Comparison of ENCODE assay signal across 27 mouse cellular contexts in the genomic region with DNA sequence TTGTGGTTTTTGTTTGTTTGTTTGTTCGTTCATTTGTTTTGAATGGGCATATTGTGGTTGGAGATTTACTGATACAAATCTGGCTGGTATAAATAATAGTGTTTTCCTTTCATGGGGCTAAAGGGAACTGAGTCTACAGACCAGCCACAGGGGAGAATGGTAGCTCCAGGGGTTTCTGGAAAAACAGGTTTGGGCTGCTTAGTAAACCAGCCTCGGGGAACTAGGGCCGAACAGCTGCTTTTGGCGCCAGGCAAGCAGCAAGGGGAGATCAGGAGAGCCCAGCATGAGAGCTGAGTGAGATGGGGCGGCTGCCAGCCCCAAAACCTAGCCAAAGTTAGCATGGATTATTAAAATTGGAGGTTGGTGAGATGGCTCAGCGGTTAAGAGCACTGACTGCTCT.
DNase-seq lines count a peak whose midpoint lies in the region; ATAC-seq and TF ChIP-seq lines count a peak whose summit lies in the region.
"Had no signal": no experiment of that assay in that cellular context is flagged by ENCODE, and none has a peak within 500 bp of the region (broad histone marks: within the 10 kb centered on the region; RNA-seq: fewer than 3 reads in every experiment).

No protein-coding gene starts in this region.

- no peak for DNase-seq in kidney, adult 2 months
- peak; percentile 47 for DNase-seq in urinary bladder, postnatal 14 days (ENCODE audit: low spot score)
- no peak for DNase-seq in urinary bladder, postnatal 10 days (ENCODE audit: low spot score)
- DNase-seq in embryonic facial prominence, embryonic 14.5 days (ENCODE audit: low spot score): peak; percentile 79
- DNase-seq in retina, embryonic 14.5 days (ENCODE audit: low spot score): no peak
- no peak for DNase-seq in right cerebral cortex, adult 2 months (ENCODE audit: low spot score in 2 of 2)
- DNase-seq: adrenal gland, adult 8-10 months; cerebellum, adult 18-20 months; cerebellum, postnatal 14 days; gastrocnemius, postnatal 14 days; heart, adult 11 months; heart, postnatal 10 days; kidney, adult 8-10 months; kidney, postnatal 4 days; liver, embryonic 13.5 days; lung, adult 2 months; right cerebral cortex, postnatal 25 days; spleen, adult 18-20 months; thymus, adult 2 months; thymus, postnatal 4 days had no signal

- H3K36me3 ChIP-seq in kidney, embryonic 15.5 days: no peaks in the 10 kb centered on the region
- no peaks in the 10 kb centered on the region for H3K36me3 ChIP-seq in kidney, adult 2 months (ENCODE audit: control insufficient read depth, insufficient read depth, low read length)
- H3K36me3 ChIP-seq in embryonic facial prominence, embryonic 14.5 days (ENCODE audit: control insufficient read depth, insufficient read depth, low read length): no peaks in the 10 kb centered on the region
- H3K36me3 ChIP-seq: forebrain, embryonic 15.5 days; heart, embryonic 12.5 days; liver, embryonic 13.5 days; midbrain, embryonic 12.5 days had no signal

- H3K9me3 ChIP-seq in kidney, embryonic 15.5 days (replicated peaks): no peaks in the 10 kb centered on the region
- no peaks in the 10 kb centered on the region for H3K9me3 ChIP-seq in embryonic facial prominence, embryonic 14.5 days (ENCODE audit: control insufficient read depth, low read length)
- H3K9me3 ChIP-seq: forebrain, embryonic 15.5 days; heart, embryonic 12.5 days; liver, embryonic 13.5 days; midbrain, embryonic 12.5 days had no signal

- ATAC-seq in kidney, embryonic 15.5 days (replicated peaks; ENCODE audit: low FRiP score): peak; percentile 56; the same call in 1 of the 2 replicates
- peak; percentile 90; the same call in 1 of the 2 replicates for ATAC-seq in embryonic facial prominence, embryonic 14.5 days (ENCODE audit: low read depth)
- ATAC-seq: activated CD4-positive, CD25-positive, alpha-beta regulatory T cell, adult 4 months; forebrain, embryonic 15.5 days; hindbrain, postnatal 0 days had no signal

- TF ChIP-seq CTCF in kidney, adult 2 months (conservative IDR thresholded peaks at IDR 0.05; ENCODE audit: insufficient read depth, insufficient read length, low read depth, low read length): no peak

- H3K27me3 ChIP-seq in kidney, embryonic 15.5 days: no peaks in the 10 kb centered on the region
- no peaks in the 10 kb centered on the region for H3K27me3 ChIP-seq in kidney, adult 2 months (replicated peaks; ENCODE audit: control insufficient read depth, insufficient read depth, low read length)
- H3K27me3 ChIP-seq in embryonic facial prominence, embryonic 14.5 days (replicated peaks; ENCODE audit: control insufficient read depth, insufficient read depth, low read length): no peaks in the 10 kb centered on the region
- H3K27me3 ChIP-seq: forebrain, embryonic 15.5 days; heart, embryonic 12.5 days; liver, embryonic 13.5 days; midbrain, embryonic 12.5 days had no signal

- H3K4me3 ChIP-seq in kidney, embryonic 15.5 days (replicated peaks): no peak overlapping the region
- no peak overlapping the region for H3K4me3 ChIP-seq in kidney, adult 2 months (ENCODE audit: insufficient read depth, low read depth, low read length)
- H3K4me3 ChIP-seq in embryonic facial prominence, embryonic 14.5 days (ENCODE audit: low read depth, low read length): no peak overlapping the region
- H3K4me3 ChIP-seq: forebrain, embryonic 15.5 days; heart, embryonic 12.5 days; left cerebral cortex, adult 2 months; liver, embryonic 13.5 days; midbrain, embryonic 12.5 days had no signal

- no peak overlapping the region for H3K4me2 ChIP-seq in kidney, embryonic 15.5 days
- no peak overlapping the region for H3K4me2 ChIP-seq in embryonic facial prominence, embryonic 14.5 days (ENCODE audit: low read depth, low read length)
- H3K4me2 ChIP-seq: forebrain, embryonic 15.5 days; heart, embryonic 12.5 days; liver, embryonic 13.5 days; midbrain, embryonic 12.5 days had no signal

- 60% methylated on average over 6 of the region's 6 CpGs for WGBS in kidney, embryonic 15.5 days
- WGBS in kidney, adult 2 months: 62% methylated on average over 6 of the region's 6 CpGs
- 26% methylated on average over 6 of the region's 6 CpGs for WGBS in embryonic facial prominence, embryonic 14.5 days

- H3K9ac ChIP-seq in kidney, embryonic 15.5 days: no peak overlapping the region
- H3K9ac ChIP-seq in embryonic facial prominence, embryonic 14.5 days (ENCODE audit: low read depth, low read length): no peak overlapping the region
- H3K9ac ChIP-seq: forebrain, embryonic 15.5 days; heart, embryonic 12.5 days; liver, embryonic 13.5 days; midbrain, embryonic 12.5 days had no signal

- no peaks in the 10 kb centered on the region for H3K4me1 ChIP-seq in kidney, embryonic 15.5 days
- no peaks in the 10 kb centered on the region for H3K4me1 ChIP-seq in kidney, adult 2 months (ENCODE audit: control insufficient read depth, insufficient read depth, low read length)
- H3K4me1 ChIP-seq in embryonic facial prominence, embryonic 14.5 days (ENCODE audit: control insufficient read depth, insufficient read depth, low read length): no peaks in the 10 kb centered on the region
- H3K4me1 ChIP-seq: forebrain, embryonic 15.5 days; liver, embryonic 13.5 days; midbrain, embryonic 12.5 days had no signal

- H3K27ac ChIP-seq in kidney, embryonic 15.5 days: no peak overlapping the region
- no peak overlapping the region for H3K27ac ChIP-seq in kidney, adult 2 months (ENCODE audit: insufficient read depth, low read depth, low read length)
- H3K27ac ChIP-seq in embryonic facial prominence, embryonic 14.5 days (replicated peaks; ENCODE audit: low read depth, low read length): no peak overlapping the region
- H3K27ac ChIP-seq: forebrain, embryonic 15.5 days; hindbrain, postnatal 0 days; left cerebral cortex, adult 2 months; liver, embryonic 13.5 days; midbrain, embryonic 12.5 days had no signal

- no peak for TF ChIP-seq POLR2A in kidney, adult 2 months (IDR thresholded peaks at IDR 0.05; ENCODE audit: low read depth, low read length)

Comparison
In these comparisons a context has a peak if more than half of its experiments do, and no peak if none do; other contexts are left out.
1. DNase-seq: peak in urinary bladder, postnatal 14 days (single experiment) and embryonic facial prominence, embryonic 14.5 days (single experiment); none in kidney, adult 2 months (single experiment), urinary bladder, postnatal 10 days (single experiment), retina, embryonic 14.5 days (single experiment) and right cerebral cortex, adult 2 months (0 of 2).